ENCODE assay signal across 8 mouse cellular contexts in the genomic region with DNA sequence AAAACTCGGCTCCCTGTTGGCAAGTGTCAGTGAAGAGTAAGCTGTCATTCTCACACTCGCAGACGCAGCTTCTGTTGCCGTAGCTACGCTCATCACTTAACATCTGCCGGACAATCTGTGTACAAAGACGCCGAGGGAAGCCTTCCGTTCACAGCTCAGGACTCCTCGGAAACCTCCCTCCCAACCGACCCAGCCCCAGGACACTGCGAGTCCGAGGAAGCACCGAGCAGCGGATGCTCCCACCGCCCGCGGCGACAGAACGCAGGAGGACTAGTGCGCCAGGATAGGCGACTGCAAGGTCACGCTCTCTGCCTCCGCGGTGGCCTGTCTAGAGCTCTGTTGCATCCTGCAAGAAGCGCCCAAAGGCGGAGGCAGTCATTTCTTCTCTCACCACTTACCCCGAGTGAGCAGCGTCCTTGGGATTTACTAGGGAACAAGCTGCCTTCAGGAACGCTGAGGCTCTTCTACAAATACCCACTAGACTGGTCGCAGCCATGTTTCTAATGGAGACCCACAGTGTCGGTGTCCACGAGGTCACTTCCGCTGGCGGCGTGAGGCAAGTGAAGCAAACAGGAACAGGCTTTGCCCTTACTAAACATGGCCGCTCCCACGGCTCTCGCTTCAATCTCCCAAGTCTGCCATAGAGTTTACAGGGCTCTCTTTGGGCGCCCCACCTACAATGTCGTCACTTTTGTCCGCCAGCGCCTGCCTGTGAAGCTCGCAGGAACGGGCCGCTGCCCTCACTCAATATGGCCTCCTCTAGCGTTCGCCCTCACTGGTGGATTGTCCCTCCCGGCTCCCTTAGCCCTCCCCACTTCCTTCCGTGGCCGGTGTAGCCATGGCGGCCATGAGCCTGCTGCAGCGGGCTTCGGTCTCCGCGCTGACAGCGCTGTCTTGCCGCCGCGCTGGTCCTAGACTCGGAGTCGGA. TPM values are rescaled to one million over a fixed set of nuclear protein-coding genes. Genes with fewer than 3 reads are reported as not detected.
DNase-seq lines count a peak whose midpoint lies in the region; ATAC-seq lines count a peak whose summit lies in the region.

Ndufb5 (plus strand) TSS at position 747 of the 928 bp plus-strand sequence.

- under 1% methylated on average over 62 of the region's 62 CpGs for WGBS in forebrain, embryonic 14.5 days
- WGBS in neural tube, embryonic 15.5 days = under 1% methylated on average over 62 of the region's 62 CpGs

- H3K9ac ChIP-seq in forebrain, embryonic 14.5 days (ENCODE audit: low read length) = peak within 1 kb of the TSS; percentile 79
- peak within 1 kb of the TSS; percentile 77 for H3K9ac ChIP-seq in neural tube, embryonic 15.5 days (replicated peaks)

- peak; percentile 99 for ATAC-seq in forebrain, embryonic 14.5 days
- peak; percentile 99 for ATAC-seq in neural tube, embryonic 15.5 days (ENCODE audit: low FRiP score)

- intact Hi-C loops in heart, postnatal 14 days (cut with DNase I) = loop anchor here (2.0 to 10.0 kb wide), 3 partner anchors 28 to 148 kb away; partner anchors contain the start of gene Usp13

- H3K4me2 ChIP-seq in forebrain, embryonic 14.5 days (ENCODE audit: low read length) = peak within 1 kb of the TSS; percentile 83
- H3K4me2 ChIP-seq in neural tube, embryonic 15.5 days = peak within 1 kb of the TSS; percentile 74

- H3K4me3 ChIP-seq in forebrain, embryonic 14.5 days (ENCODE audit: low read depth, low read length) = peak within 1 kb of the TSS; percentile 90
- peak within 1 kb of the TSS; percentile 93 for H3K4me3 ChIP-seq in neural tube, embryonic 15.5 days (replicated peaks)

- H3K9me3 ChIP-seq in forebrain, embryonic 14.5 days (replicated peaks; ENCODE audit: control insufficient read depth, low read length) = no peaks in the 10 kb centered on the region
- H3K9me3 ChIP-seq in neural tube, embryonic 15.5 days (replicated peaks) = no peaks in the 10 kb centered on the region

- peaks cover 23% of the 10 kb centered on the region for H3K36me3 ChIP-seq in forebrain, embryonic 14.5 days (ENCODE audit: control insufficient read depth, insufficient read depth, low read length)
- peaks cover 31% of the 10 kb centered on the region for H3K36me3 ChIP-seq in neural tube, embryonic 15.5 days

- H3K4me1 ChIP-seq in forebrain, embryonic 14.5 days (ENCODE audit: control insufficient read depth, insufficient read depth, low read length) = peaks cover 10% of the 10 kb centered on the region
- peaks cover 31% of the 10 kb centered on the region for H3K4me1 ChIP-seq in neural tube, embryonic 15.5 days

- H3K27ac ChIP-seq in forebrain, embryonic 14.5 days (ENCODE audit: low read depth, low read length) = peak within 1 kb of the TSS; percentile 88
- H3K27ac ChIP-seq in neural tube, embryonic 15.5 days (replicated peaks) = peak within 1 kb of the TSS; percentile 90

- no peaks in the 10 kb centered on the region for H3K27me3 ChIP-seq in forebrain, embryonic 14.5 days (replicated peaks; ENCODE audit: control insufficient read depth, insufficient read depth, low read length)
- H3K27me3 ChIP-seq in neural tube, embryonic 15.5 days (replicated peaks) = no peaks in the 10 kb centered on the region

- DNase-seq in ES-CJ7 (ENCODE audit: low read depth, low spot score) = peak; percentile 99
- peak; percentile 98 for DNase-seq in cerebellum, adult 11 months
- peak; percentile 100 for DNase-seq in forebrain, embryonic 14.5 days (ENCODE audit: low spot score)
- DNase-seq in heart, postnatal 14 days = peak; percentile 94 to 98
- peak; percentile 99 for DNase-seq in layer of hippocampus, adult 11-12 months (ENCODE audit: low spot score)
- DNase-seq in lung, adult 18-20 months = peak; percentile 99
- DNase-seq in testis, postnatal 14 days (ENCODE audit: low spot score) = peak; percentile 98

RNA-seq across cellular contexts. Expression of gene Ndufb5, which starts in this region (rescaled TPM):
- 311 and 397 TPM in 2 replicates for polyA plus RNA-seq in forebrain, embryonic 14.5 days (2014; fragmentation: Nextera tagmentation; extraction: Ambion mirVana)
- 100 to 1,000 TPM; 768 to 787 TPM for total RNA-seq in heart, postnatal 14 days (2021)
- 325 and 351 TPM in 2 replicates for polyA plus RNA-seq in neural tube, embryonic 15.5 days (2015; fragmentation: Nextera tagmentation; extraction: Ambion mirVana)

Comparison
In these comparisons a context has a peak if more than half of its experiments do, and no peak if none do; other contexts are left out.
1. Peak in every context shown above with its lines: DNase-seq, ATAC-seq, H3K4me3 ChIP-seq and H3K27ac ChIP-seq.